Mouse (Mus musculus) splenic B cell, adult 2 months (primary cell): ENCODE measurements around the gene Gm10964.
A peak's percentile ranks its signal among the peaks of the same experiment; 100 is the strongest.
"Not testable (repeated sequence)": the region's sequence is repeated elsewhere in the genome, so short reads cannot be mapped to it uniquely, and the experiment has no call there.

ENCODE experiments used
- DNase-seq: peaks from one replicate; pipeline ENCODE4 v3.0.0-alpha.2; 2011; ENCODE audit warnings: low read depth, low spot score
- H3K27me3 ChIP-seq: 2 replicates; pipeline ENCODE4 v1.6.1; 2012; ENCODE audit warnings: mild to moderate bottlenecking, low read length, moderate library complexity, mixed read lengths; ENCODE audit not compliant: control insufficient read depth, poor library complexity, insufficient read depth, severe bottlenecking
- H3K36me3 ChIP-seq: 2 replicates; pipeline ENCODE4 v1.6.1; 2012; ENCODE audit warnings: mild to moderate bottlenecking, low read length, moderate library complexity, mixed read lengths; ENCODE audit not compliant: control insufficient read depth, poor library complexity, insufficient read depth, severe bottlenecking

Gm10964 gene

DNA sequence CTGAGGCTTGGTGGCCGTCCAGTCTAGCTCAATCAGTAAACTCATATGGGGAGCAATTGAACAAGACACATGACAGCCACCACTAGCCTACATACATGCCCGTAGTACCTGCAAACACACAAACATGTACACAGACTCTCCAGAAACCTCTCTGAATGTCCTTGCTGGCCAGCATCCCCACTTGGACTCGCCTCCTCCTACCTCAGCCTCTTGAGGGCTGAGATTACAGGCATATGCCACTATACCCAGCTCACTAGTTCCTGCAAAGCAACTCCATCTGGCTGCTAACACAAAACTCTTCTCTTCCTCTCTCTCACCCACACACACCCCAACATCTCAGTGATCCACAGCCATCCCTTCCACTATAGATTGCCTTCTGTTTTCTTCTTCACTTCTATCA is 41.1 kb downstream of the Gm10964 start:
- Histone ChIP-seq H3K27me3 (no peaks in the 10 kb centered on the region), H3K36me3 (0 out of 2 replicates have a peak, but pooled peaks cover 1% of the 10 kb centered on the region)
- DNase-seq: no peak

- 0 out of 2 replicates have a peak, but pooled peaks cover 1% of the 10 kb centered on the region for H3K36me3 ChIP-seq
- no peak for DNase-seq
- no peaks in the 10 kb centered on the region for H3K27me3 ChIP-seq
These were observed 41.6 kb downstream of the Gm10964 start for GRCm38 (mm10) chr3:103780777-103781176.

GRCm38 (mm10) chr3:103782844-103783609 is 43.9 kb downstream of the Gm10964 start:
- peak; percentile 55 for DNase-seq
- no peaks in the 10 kb centered on the region for H3K36me3 ChIP-seq
- no peaks in the 10 kb centered on the region; the same call in 1 of the 2 replicates for H3K27me3 ChIP-seq

DNA sequence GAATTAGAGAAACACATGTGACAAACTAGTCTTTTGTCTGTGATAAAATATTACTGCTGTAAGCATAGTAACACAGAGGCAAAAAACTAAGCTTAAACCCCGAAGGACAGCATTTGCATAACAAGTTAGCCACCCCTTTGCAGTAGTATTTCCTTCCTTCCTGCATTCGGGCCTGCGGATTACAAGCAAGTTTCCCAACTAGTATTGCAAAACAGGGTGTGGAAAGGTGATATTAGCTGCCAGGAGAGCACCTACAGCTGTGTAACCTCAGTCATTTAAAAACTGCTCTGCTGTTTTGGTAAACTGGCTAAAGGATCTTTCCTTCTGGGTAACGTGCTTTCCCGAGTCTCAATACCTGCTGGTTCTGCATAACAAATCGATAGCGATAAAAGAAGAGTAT is 48.1 kb downstream of the Gm10964 start:
- Histone ChIP-seq H3K27me3 (no peaks in the 10 kb centered on the region; the same call in 1 of the 2 replicates), H3K36me3 (no peaks in the 10 kb centered on the region)
- DNase-seq: peak; percentile 56

DNA sequence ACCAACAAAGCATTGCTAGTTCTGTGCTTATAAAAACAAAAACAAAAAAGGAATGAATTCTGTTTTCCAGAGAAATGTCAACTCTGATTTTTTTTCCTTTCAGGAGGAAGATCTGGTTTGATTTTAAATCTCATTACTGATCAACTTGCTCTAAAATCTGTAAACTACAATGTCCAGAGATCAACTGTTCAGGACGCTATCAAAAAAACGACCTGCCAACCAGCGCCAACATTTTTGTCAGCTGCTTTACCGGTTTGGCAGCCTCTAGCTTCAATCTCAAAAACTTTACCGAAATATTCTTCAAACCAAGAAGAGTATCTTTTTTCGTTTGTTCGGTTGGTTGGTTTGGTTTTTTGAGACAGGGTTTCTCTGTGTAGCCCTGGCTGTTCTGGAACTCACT is 49.9 kb downstream of the Gm10964 start:
- Histone ChIP-seq H3K27me3 (no peaks in the 10 kb centered on the region; the same call in 1 of the 2 replicates), H3K36me3 (no peaks in the 10 kb centered on the region)
- no peak for DNase-seq

GRCm38 (mm10) chr3:103789891-103790345 is 50.8 kb downstream of the Gm10964 start:
- no peaks in the 10 kb centered on the region; the same call in 1 of the 2 replicates for H3K27me3 ChIP-seq
- H3K36me3 ChIP-seq: no peaks in the 10 kb centered on the region
- peak; percentile 49 for DNase-seq

GRCm38 (mm10) chr3:103790346-103791145 is 51.4 kb downstream of the Gm10964 start:
- peak; percentile 36 for DNase-seq
- H3K27me3 ChIP-seq: no peaks in the 10 kb centered on the region; the same call in 1 of the 2 replicates
- H3K36me3 ChIP-seq: no peaks in the 10 kb centered on the region

- peak; percentile 94 for DNase-seq
- no peaks in the 10 kb centered on the region for H3K36me3 ChIP-seq
- no peaks in the 10 kb centered on the region; the same call in 1 of the 2 replicates for H3K27me3 ChIP-seq
These were observed 52.3 kb downstream of the Gm10964 start, which contains the start of gene Hipk1 for GRCm38 (mm10) chr3:103791230-103792110. Gene Hipk1, minus strand, starts transcription at chr3:103791563.

DNA sequence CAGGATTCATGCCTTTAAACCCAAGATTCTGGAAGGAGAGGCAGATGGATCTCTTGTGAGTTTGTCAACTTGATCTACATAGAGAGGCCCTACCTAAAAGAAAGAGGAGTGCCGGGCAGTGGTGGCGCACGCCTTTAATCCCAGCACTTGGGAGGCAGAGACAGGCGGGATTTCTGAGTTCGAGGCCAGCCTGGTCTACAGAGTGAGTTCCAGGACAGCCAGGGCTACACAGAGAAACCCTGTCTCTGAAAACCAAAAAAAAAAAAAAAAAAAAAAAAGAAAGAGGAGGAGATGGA is 52.9 kb downstream of the Gm10964 start:
- H3K36me3 ChIP-seq, H3K27me3 ChIP-seq, DNase-seq: not testable (repeated sequence)

- no peaks in the 10 kb centered on the region for H3K36me3 ChIP-seq
These were observed 53.4 kb downstream of the Gm10964 start for GRCm38 (mm10) chr3:103792566-103792965.

More at GRCm38 (mm10) chr3:103792566-103792965, 53.4 kb downstream of the Gm10964 start:
- no peaks in the 10 kb centered on the region for H3K27me3 ChIP-seq
- no peak for DNase-seq
